Mouse (Mus musculus) erythroblast, embryonic 14.5 days (primary cell): ENCODE measurements around the gene Wbp1.

ENCODE experiments used
- GATA1 ChIP-seq: IDR thresholded peaks from 2 replicates; pipeline ENCODE4 v1.6.1; 2012; ENCODE audit warnings: low read length, inconsistent platforms, mixed read lengths
- TAL1 ChIP-seq: IDR thresholded peaks from 3 replicates; pipeline ENCODE4 v1.6.1; 2012; ENCODE audit warnings: low read length, inconsistent platforms, mixed read lengths

GRCm38 (mm10) chr6:83077630-83078323 is 43.6 kb downstream of the Wbp1 start, which contains the start of gene Pcgf1:
- TF ChIP-seq TAL1 (no peak), GATA1 (no peak)
